Mouse (Mus musculus) adrenal gland, postnatal 4 days (tissue): ENCODE results near the gene Btg1-ps2. TPM values are rescaled to one million over a fixed set of nuclear protein-coding genes. Genes with fewer than 3 reads are reported as not detected.
"Not testable (repeated sequence)": the region's sequence is repeated elsewhere in the genome, so short reads cannot be mapped to it uniquely, and the experiment has no call there.

Experiments used
- DNase-seq, 2 experiments: peaks; one replicate each; pipeline ENCODE4 v3.0.0; 2021 to 2022; ENCODE audit warnings: low spot score in 2 of 2, mixed read lengths in 2 of 2
- long read RNA-seq, 2 experiments: library from polyadenylated mRNA; stranded (forward); transcript quantifications; one replicate each; pipeline ENCODE4 v2.0.0; 2021
- total RNA-seq, 2 experiments: library from RNA; stranded (reverse); gene quantifications; 2 replicates each; pipeline ENCODE4 v1.2.3; 2021

The Btg1-ps2 gene
- total RNA-seq: not detected
- long read RNA-seq, experiment 1, partial matches to known transcripts: 0 of 1 reads
- long read RNA-seq, experiment 1, other reads (novel, unspliced or antisense): 1 of 1 reads
- long read RNA-seq, experiment 2: 0 reads

GRCm38 (mm10) chrX:38043014-38043413 is at the start of gene Btg1-ps2:
Gene Btg1-ps2 (minus strand): TSS chrX:38043114.
- not testable (repeated sequence) for DNase-seq

- DNase-seq: no peak
These were observed 42.1 kb upstream of the Btg1-ps2 start, which contains the start of gene Rhox11 for GRCm38 (mm10) chrX:38085041-38085440. Gene Rhox11 (minus strand): TSS chrX:38085141.

DNA sequence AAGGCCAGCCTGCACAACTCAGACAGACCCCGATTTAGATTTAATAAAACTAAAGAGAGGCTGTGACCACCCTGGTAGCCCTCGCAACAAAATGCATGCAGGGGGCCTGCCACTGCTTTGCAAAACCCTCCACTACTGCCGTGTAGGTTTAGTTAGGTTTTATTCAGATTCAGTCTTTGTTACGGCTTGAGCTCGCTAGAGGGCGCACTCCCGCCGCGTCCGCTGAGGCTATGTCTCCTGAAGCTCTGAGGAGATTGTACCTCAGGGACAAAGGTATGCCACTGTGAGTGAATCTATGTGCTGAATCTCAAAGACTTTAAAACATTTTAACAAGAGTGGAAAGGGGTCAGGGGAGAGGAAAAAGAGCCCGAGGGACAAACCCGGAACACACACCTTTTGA is 41.3 kb upstream of the Btg1-ps2 start:
- peak; percentile 6 to 7 for DNase-seq

- DNase-seq: no peak
These were observed 23.3 kb upstream of the Btg1-ps2 start, which contains the start of gene Rhox10 for GRCm38 (mm10) chrX:38066175-38066574. Gene Rhox10 (plus strand): TSS chrX:38066475.

DNA sequence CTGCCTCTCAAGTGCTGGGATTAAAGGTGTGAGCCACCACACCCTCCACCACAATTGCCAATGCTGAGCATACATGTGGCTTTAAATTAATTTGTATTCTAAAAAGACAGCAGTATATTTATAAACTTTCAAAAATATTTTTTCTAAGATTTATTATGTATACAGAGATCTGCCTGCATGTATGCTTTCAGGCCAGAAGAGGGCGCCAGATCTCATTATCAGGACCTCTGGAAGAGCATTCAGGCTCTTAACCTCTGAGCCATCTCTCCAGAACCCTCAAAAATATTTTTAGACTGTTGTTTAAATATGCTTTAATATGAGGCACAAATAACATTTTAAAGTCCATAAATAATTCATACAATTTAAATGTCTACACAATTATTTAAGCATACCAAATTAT is 18.6 kb upstream of the Btg1-ps2 start:
- DNase-seq: no peak

DNA sequence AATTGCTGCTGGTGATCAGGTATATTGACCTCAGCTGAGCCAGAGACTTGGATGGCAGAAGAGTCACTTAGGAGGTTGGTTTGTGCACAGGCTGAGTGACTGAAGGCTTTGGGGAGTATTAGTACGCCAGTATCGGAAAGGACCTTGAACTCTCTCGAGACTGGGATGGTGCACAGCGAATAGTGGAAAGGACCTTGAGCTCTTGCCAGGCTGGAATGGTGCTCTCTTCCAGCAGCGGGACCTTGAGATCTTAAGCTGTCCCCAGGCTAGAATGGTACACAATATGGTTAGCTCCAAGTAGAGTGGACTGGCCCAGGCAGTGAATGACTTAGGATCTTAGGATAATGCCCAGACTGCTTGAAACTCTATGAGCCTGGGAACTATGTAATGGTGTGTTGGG is 3.2 kb downstream of the Btg1-ps2 start:
- DNase-seq: no peak

DNA sequence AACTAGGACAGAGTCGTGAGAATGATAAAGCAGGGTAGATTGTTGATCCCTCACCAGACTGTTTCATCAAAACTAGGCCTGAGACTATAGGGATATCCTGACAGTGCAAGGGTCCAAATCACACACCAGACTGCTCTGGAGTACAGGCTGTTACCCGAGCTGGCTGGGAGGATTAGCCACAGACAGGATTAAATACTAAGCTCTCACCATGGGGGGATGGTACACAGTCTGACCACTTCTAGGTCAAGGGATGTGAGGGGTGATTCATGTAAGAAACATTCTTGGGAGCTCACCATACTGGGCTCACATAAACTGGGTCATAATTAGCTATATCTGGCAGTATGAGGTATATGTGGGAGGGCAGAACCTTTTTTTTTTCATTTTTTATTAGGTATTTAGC is 9.1 kb downstream of the Btg1-ps2 start:
- no peak for DNase-seq

DNA sequence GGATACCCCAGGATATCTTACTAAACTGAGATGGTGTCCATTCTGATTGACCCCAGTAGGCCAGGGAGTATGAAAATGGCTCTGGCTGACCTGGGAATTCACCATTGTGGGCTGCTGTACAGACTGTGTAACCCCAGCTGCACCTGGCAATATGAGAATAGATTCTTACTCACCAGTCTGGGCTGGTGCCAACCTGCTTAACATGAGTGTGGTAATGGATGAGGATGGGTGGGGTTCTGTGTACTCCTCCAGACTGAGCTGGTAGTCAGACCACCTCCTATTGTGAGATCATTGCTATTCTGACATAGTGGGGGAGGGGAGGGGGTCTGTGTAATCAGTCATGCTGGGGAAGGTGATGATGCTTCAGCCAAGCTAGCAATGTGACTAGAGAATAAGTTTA is 24.3 kb downstream of the Btg1-ps2 start, which contains the start of gene Btg1-ps1:
TSS of gene Btg1-ps1 (minus strand) at position 219 of the 400 bp plus-strand sequence.
- DNase-seq: not testable (repeated sequence)

DNA sequence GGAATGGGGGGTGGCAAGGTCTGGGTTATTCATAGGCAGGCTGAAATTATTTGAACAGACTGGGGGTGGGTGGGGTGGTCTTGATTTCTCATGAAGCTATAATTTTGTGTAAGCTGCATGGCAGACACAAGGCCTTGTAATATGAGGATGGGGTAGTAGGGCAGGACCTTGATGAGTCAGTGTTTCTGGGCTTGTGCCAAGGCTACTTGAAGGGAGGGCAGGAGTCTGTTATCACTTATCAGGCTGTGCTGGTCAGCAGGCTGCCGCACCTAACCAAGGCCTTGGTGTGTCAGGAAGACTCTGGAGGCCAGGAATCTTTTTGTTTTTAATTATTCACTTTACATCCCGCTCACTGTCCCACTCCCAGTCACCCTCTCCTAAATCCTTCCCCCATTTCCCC is 34.2 kb downstream of the Btg1-ps2 start:
- DNase-seq: peak in 1 of 2 experiments; percentile 3

Other genes with a start within 250 kb of the Btg1-ps2 start
- not detected for gene Rhox5, start 238.3 kb downstream of the Btg1-ps2 start, total RNA-seq
- not detected for gene Rhox6, start 216.2 kb downstream of the Btg1-ps2 start, total RNA-seq
- gene Rhox7a, start 211.4 kb downstream of the Btg1-ps2 start, total RNA-seq: not detected
- gene Rhox8, start 164.2 kb downstream of the Btg1-ps2 start, total RNA-seq: not detected
- gene Rhox7b, start 145.9 kb downstream of the Btg1-ps2 start, total RNA-seq: not detected
- gene Rhox9, start 141.3 kb downstream of the Btg1-ps2 start, total RNA-seq: not detected
- gene Btg1-ps1, start 24.3 kb downstream of the Btg1-ps2 start, total RNA-seq: not detected
- not detected for gene Rhox10, start 23.4 kb upstream of the Btg1-ps2 start, total RNA-seq
- gene Rhox11, start 42.0 kb upstream of the Btg1-ps2 start, total RNA-seq: not detected
- not detected for gene Rhox12, start 67.8 kb upstream of the Btg1-ps2 start, total RNA-seq
- gene Rhox13, start 78.1 kb upstream of the Btg1-ps2 start, total RNA-seq: not detected
- gene Zbtb33, start 146.7 kb upstream of the Btg1-ps2 start, total RNA-seq: 10 to 100 TPM; 32.0 to 34.8 TPM
- 10 to 100 TPM; 15.0 to 18.9 TPM for gene Tmem255a, start 209.3 kb upstream of the Btg1-ps2 start, total RNA-seq